Mouse (Mus musculus) cerebellum, adult 9-10 months (tissue): ENCODE data around the gene Shroom2.

Source experiments
- DNase-seq: peaks from one replicate; pipeline ENCODE4 v3.0.0; 2022

The Shroom2 gene

DNA sequence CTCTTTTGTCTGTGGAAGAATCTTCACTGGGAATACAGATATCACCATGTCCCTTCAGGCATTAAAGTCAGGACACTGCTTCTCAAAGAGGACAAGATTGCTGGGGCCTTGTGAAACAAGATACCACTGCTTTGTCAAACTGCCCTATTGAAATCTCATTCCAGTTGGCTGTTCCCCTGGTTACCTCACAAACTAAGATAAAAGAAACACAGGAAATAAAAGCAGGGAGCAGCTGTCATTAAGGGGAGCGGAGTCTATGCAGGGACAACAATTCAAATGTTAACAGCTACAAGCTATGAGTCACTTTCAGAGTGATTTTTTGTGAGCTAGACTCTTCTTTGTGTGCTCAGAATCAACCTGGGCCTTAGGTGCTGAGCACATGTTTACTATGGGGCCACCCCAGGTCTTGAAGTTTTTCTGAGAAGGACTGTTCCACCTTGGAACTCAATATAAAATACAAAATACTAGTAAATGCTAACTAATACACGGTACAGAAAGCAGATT is 78.4 kb downstream of the Shroom2 start:
- DNase-seq, result no peak

DNA sequence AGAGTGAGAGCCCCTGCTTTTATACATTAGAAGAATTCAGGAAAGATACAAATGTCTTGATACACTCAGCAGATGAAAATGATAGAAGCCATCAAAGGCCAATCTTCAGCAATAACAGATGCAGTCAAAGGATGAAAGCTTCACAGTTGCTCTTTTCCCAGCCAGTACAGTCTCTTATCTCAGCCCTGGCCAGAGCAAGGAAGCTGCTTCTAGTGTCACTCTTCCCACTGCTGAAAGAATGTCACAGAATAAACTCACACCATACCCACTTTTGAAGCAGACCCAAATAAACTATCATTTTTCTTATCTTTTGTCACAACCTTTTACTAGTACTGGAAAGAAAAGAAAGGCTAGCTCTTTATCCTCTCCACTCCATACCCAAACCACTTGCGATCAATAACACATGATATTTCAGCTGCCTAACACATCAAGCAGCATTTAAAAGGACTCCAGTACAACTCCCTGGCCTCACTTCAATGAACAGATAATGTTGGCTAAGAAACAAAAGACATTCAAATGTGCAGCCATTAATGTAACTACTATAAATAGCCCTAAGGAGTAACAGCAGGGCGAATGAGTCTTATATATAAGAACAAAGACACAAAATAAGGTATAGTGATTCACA is 90.0 kb downstream of the Shroom2 start:
- no peak for DNase-seq

DNA sequence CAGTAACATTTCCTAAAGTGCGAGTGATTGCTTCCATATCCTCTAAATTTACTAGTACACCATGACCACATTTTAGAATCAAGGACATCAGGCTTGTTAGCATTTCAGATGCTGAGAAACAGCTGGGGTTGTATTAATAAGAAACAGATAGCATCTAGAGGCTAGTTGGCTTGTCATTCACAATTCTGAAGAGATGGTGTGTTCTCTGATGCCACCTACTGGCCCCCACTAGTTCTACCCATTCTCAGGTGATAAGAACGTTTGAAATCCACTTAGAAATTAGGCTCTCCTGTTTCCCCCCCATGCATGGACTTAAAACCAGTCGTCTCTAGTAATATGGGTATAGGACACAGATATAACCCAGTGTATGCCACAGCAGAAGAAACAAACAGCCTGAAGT is 92.9 kb downstream of the Shroom2 start:
- DNase-seq, result no peak

DNA sequence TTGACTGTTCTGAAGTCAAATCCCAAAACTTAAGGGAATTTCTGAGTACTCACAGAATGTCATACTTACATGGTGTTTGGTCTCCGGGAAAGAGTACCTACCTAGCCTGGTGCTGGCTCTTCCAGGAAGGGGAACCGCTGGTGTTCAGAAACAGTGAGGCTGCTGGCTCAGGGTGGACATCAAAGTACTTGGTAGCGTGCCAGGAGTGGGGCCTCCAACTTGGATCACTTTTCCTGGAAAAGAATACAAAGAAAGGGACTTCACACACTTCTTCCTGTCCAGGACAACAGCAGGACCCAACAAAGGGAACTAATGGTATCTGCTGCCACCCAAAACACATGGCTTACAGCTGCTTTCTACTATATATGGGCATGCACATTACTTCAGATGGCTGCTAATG is 95.8 kb downstream of the Shroom2 start:
- DNase-seq, result no peak

DNA sequence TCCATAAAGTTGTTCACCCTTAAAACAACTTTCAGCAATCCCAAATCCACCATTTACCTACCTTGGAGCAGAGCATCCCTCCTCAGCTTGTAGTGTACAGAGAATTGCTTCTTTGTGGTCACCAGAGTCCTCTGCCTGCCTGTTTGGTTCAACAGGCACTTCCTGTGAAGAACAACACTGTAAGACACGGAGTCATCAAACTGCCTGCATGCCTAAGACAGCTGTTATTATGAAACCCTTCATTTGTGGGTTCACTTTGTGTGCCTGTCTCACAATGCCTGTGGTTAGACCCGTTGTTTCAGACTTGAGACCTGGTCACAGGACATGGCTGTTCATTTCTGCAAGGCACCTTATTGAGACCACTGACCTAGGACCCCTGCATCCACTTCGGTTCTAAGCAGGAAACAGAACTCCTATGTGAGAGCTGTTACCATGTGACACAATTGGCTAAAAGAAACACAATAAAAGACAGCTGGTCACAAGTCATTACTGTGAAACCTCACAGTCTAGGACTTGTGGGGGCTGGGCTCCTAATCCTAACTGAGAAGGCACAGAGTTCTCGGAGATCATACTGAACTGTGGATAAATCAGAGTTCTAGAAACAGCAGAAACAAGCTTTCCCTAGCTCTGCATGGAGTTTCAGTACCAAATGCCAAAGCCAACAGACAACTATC is 111.8 kb downstream of the Shroom2 start:
- DNase-seq, result no peak

DNA sequence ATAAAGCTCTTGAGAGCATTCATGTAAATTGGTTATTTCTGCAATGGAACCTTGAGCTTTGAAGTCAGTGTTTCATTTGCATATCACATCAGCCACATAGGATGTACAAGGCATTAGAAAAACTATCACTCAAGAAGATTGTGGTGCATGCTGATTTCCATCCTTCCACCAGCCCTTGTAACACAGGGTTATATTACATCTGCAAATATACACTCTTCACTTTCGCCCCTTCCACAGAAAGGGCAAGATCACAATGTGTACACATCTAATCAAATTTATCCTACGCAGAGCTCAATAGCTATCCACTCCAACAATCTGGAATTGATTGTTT is 112.7 kb downstream of the Shroom2 start:
- no peak for DNase-seq

DNA sequence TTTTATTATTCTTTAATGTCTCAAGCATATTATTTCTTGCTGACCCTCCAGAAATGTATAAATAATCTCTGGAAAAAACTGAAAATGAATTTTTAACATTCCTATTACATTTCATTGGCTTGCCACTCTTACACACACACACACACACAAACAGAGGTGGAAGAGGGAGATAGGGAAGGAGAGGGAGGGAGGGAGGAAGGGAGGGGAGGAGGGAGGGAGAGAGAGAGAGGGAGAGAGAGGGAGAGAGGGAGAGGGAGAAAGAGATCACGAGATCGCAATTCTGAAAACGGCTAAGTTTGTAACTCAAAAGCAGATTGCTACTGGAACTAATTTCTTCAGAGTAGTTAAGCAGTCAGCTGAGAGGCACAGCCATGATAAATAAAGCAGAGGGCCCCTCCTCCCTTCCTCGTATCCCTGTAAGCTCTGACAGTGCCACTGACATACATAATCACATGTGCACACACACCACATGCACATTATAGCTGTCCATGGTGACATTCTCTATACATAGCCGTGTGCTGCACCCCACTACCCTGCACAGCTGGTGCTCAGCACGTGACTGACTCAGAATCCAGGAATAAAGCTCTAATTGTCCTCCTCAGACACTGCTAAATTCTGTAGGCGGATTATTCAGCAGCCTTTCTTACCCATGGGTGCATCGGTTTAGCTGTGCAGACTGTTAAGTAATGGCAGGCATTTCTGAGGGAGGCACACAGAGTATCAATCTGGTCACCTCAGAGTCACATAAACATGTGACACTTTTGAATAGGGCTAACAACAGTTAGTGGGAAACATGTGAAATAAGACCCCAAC is 113.3 kb downstream of the Shroom2 start:
- no peak for DNase-seq

DNA sequence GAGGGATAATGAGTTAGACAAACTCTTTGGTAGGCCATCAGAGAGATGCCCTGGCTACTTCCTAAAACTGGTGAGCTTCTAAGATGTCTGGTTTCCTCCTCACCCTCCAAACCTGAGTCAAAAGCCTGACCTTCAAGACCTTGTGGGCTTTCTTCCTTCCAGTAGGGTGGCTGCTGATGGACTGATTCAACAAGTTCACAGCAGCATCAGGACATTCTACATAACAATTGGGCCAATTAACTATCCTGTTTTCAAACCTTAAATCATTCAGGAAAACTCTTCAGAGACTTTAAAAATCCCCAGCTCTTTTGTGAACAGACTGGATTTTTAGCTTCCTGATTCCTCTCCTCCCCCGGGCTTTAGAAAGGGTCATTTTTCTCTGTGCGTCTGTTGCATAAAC is 116.6 kb downstream of the Shroom2 start:
- DNase-seq, result no peak

DNA sequence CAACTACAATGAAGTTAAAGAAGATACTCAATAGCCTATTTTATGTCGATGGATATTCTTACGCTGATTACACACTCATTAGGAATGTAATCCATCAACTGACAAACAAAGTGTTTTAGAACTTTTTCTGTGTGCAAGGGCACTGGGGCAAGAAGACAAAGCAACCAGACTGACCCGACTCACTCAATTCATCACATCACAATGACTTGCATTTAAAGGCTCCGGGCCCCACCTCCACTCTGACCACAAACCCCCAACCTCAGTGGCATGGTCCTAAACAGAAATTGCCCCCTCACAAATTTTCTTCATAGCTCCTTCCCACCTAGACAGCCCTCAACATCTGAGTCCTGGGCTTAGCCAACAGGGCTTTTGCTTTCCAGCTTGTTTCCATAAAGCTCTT is 124.4 kb downstream of the Shroom2 start:
- DNase-seq, result no peak

DNA sequence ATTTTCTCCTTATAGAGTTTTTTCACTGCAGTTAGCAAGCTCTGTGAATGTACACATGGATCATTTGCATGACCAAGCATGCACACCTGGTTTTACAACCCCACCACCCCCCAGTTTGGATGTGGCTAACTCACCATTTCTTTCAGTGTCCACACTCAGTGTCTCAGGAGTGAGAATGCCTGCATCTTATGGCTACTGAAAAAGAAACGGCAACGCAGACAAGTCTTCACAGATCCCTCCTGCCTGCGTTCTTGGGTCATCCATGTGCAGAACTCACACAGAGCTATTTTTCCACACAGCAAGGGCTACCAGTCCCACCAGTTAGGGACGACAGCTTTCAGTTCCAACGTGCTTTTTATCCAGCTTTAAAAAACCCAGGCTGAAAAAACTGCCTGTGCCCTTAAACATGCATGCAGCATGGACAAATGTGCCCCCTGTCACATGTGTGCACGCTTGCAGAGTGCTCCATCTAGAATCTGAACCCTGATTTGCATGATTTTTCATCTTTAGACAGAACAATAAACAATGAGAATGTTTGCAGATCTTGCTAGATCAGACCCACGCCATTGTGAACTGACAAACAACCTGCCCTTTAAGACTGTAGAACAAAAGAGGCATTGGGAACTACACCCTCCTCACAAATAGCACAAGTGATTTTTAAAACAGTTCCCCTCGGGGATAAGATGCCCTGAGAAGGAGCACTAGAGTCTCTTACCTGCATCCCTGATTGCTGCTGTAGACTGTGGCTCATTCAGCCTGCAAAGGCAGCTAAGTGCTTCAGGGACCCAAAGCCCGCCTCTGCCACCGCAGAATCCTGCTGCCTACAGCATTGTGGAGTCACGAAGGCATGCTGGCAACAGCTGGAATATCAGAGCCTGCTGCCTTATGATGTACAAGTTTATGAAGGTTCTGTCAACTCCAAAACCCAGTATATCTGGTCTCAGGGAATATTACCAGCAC is 125.3 kb downstream of the Shroom2 start:
- DNase-seq, result no peak

DNA sequence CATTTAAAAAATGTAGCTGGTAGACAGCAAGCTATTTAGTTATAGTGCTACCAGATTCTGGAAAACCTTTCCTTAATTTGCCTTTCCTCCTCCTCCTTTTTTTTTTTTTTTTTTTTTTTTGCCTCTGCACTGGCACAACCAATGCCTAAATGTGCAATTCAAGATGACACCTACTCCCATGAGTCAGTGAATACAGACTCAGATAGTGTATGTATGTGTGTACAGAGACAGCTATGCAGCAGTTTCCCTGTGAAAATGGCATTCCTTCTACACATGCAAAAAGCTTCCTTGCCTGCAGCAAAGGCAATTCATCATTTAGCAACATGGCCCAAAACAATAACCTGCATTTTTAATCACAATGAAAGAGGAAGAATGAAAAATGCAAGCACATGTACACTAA is 126.1 kb downstream of the Shroom2 start:
- no peak for DNase-seq

DNA sequence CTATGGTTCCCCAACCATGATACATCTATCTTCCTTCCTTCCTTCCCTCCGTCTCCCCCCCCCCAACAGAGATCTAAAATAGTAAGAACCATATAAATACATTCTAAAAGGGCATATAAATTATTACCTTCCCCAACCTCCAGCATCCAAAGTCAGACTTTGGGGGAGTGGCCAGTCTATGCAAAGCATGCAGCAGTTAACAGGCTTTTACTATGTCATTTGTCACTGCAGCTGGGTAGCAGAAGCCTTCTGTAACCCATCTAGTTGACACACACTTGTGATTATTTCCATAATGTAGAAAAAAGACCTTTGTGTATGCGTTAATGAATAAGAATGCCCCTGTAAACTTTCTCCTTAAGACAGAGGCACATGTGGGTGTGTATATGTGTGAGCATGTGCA is 126.6 kb downstream of the Shroom2 start:
- DNase-seq, result no peak

DNA sequence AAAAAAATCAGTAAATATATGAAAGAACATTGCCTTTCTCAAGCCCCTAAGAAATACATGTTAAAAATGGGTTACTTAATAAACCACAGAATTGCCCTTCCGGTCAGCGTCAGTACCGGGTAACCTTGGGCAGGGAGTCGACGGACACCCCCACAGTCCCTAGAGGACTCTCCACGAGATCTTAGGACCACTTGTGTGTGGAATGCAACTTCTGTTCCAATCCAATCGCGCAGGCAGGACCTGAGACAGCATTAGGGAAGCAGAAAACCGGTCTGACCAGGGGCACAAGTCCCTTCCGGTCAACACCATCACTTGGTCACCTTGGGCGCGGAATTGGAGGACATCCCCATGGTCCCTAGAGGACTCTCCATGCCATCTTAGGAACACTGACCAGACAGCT is 133.9 kb downstream of the Shroom2 start:
- DNase-seq, result no peak

DNA sequence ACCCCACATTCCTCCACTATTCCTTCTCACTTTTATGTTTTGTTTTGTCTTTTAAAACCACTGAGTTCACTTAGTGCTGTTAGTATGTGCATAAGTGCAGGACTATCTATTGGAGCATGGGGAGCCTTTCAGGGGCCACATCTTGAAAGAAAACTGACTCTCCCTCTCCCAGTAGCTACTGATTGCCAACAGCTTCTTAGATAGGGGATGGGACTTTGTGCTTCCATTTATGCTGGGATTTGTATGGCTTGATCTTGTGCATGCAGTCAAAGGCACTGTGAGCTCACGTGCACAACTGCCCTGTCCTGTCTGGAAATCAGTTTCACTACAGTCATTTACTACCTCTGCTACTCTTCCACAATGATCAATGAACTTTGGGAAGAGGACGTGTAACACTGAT is 147.9 kb downstream of the Shroom2 start:
- DNase-seq, result no peak

DNA sequence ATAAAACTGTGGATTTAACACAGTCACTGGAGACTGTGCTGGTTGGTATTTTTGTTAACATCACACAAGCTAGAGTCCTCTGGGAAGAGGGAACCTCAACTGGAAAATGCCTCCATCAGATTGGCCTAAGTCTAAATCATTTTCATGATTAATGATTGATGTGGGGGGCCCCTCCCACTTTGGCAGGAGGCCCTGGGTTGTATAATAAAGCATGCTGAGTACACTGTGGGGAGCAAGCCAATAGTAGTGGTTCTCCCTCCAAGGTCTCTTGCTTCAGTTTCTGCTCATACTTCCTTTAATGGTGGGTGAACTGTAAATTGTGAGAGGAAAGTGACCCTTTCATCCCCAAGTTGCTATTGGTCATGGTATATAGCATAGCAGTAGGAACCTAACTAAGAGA is 148.3 kb downstream of the Shroom2 start:
- no peak for DNase-seq

DNA sequence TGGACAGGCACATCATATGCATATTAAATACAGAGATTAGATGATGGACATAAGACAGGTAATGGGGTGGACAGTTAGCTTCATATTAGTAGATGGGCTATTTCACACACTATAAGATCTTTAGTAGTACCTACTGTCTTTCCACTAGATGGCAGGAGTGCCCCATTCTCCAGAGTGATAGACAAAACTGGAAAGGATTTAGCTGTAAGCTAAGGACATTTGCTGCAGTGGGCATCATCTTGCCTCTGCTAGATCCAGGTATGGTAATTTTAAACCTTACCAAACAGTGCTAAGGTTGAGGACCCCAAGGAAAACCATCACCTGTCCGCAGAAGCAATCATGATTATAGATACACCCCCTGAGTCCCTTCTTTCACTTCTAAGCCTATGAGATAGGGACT is 150.8 kb downstream of the Shroom2 start:
- DNase-seq, result peak; percentile 3

DNA sequence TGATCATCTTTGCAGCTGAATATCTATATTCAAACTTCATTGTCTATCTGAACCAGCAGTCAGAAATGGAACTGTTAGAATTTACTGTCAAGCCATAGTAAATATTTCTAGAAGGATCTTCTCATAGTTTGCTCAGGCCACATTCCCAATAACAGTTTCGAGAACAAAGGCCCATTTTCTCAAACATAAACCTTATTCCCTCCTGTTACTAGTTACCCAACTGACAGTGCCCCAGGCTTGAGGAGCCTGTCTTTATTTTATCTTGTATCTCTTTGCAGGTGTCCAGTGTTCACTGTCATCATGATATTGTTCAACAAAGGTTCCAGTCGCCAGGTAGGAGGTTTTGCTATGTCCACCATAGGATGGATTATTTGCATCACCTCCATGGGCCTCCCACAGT is 206.2 kb downstream of the Shroom2 start, which contains the start of gene Cldn34a:
Gene Cldn34a, plus strand, starts transcription at position 301 of the 400 bp plus-strand sequence.
- DNase-seq, result no peak
